Mouse (Mus musculus): ENCODE data around the gene Zfp110.
"Not testable (repeated sequence)": the region's sequence is repeated elsewhere in the genome, so short reads cannot be mapped to it uniquely, and the experiment has no call there.

Zfp110 gene

GRCm38 (mm10) chr7:12834162-12835120 is at the start of gene Zfp110:
Gene Zfp110, plus strand, starts transcription at chr7:12834761.
- DNase-seq (ENCODE audit: low spot score in 2 of 2), result peak; percentile 87 to 88

GRCm38 (mm10) chr7:12787333-12787732 is 47.2 kb upstream of the Zfp110 start:
- no peak for DNase-seq (ENCODE audit: low spot score in 2 of 2)

GRCm38 (mm10) chr7:12788025-12788424 is 46.5 kb upstream of the Zfp110 start:
- DNase-seq (ENCODE audit: low spot score in 2 of 2), result no peak

GRCm38 (mm10) chr7:12792624-12793023 is 41.9 kb upstream of the Zfp110 start:
- not testable (repeated sequence) for DNase-seq (ENCODE audit: low spot score in 2 of 2)

GRCm38 (mm10) chr7:12797971-12798370 is 36.6 kb upstream of the Zfp110 start:
- no peak for DNase-seq (ENCODE audit: low spot score in 2 of 2)

- DNase-seq (ENCODE audit: low spot score in 2 of 2), result no peak
Measured at GRCm38 (mm10) chr7:12799554-12799953, 35.0 kb upstream of the Zfp110 start.

GRCm38 (mm10) chr7:12802866-12803726 is 31.5 kb upstream of the Zfp110 start, which contains the start of gene Zscan18:
Gene Zscan18, minus strand, starts transcription at chr7:12803635.
- peak; percentile 40 to 53 for DNase-seq (ENCODE audit: low spot score in 2 of 2)

- no peak for DNase-seq (ENCODE audit: low spot score in 2 of 2)
Measured at GRCm38 (mm10) chr7:12803727-12804071, 30.9 kb upstream of the Zfp110 start.

- no peak for DNase-seq (ENCODE audit: low spot score in 2 of 2)
Measured at GRCm38 (mm10) chr7:12815566-12815965, 19.0 kb upstream of the Zfp110 start.

- peak; percentile 81 to 85 for DNase-seq (ENCODE audit: low spot score in 2 of 2)
Measured at GRCm38 (mm10) chr7:12818521-12819295, 15.9 kb upstream of the Zfp110 start, which contains the start of gene Zfp329. Gene Zfp329, minus strand, starts transcription at chr7:12818858.

GRCm38 (mm10) chr7:12835193-12835671 is 671 bp downstream of the Zfp110 start:
- peak in 1 of 2 experiments; percentile 1 for DNase-seq (ENCODE audit: low spot score in 2 of 2)

- DNase-seq (ENCODE audit: low spot score in 2 of 2), result no peak
Measured at GRCm38 (mm10) chr7:12835779-12836178, 1.2 kb downstream of the Zfp110 start.

GRCm38 (mm10) chr7:12874301-12874700 is 39.7 kb downstream of the Zfp110 start:
- no peak for DNase-seq (ENCODE audit: low spot score in 2 of 2)

- no peak for DNase-seq (ENCODE audit: low spot score in 2 of 2)
Measured at GRCm38 (mm10) chr7:12880036-12880435, 45.5 kb downstream of the Zfp110 start.

GRCm38 (mm10) chr7:12880497-12880896 is 45.9 kb downstream of the Zfp110 start:
- not testable (repeated sequence) for DNase-seq (ENCODE audit: low spot score in 2 of 2)

GRCm38 (mm10) chr7:12880911-12881660 is 46.5 kb downstream of the Zfp110 start, which contains the start of gene Zfp128:
Gene Zfp128, plus strand, starts transcription at chr7:12881177.
- DNase-seq (ENCODE audit: low spot score in 2 of 2), result peak; percentile 89 to 92

GRCm38 (mm10) chr7:12886563-12887266 is 52.2 kb downstream of the Zfp110 start:
- no peak for DNase-seq (ENCODE audit: low spot score in 2 of 2)

- no peak for DNase-seq (ENCODE audit: low spot score in 2 of 2)
Measured at GRCm38 (mm10) chr7:12887585-12887984, 53.0 kb downstream of the Zfp110 start.

- no peak for DNase-seq (ENCODE audit: low spot score in 2 of 2)
Measured at GRCm38 (mm10) chr7:12890928-12891327, 56.4 kb downstream of the Zfp110 start.

GRCm38 (mm10) chr7:12891334-12891733 is 56.8 kb downstream of the Zfp110 start:
- no peak for DNase-seq (ENCODE audit: low spot score in 2 of 2)

Measured in urinary bladder, adult 18-20 months (tissue).